Mouse (Mus musculus): ENCODE measurements around the gene Prickle1. TPM values are rescaled to one million over a fixed set of nuclear protein-coding genes. Genes with fewer than 3 reads are reported as not detected.
A peak's percentile ranks its signal among the peaks of the same experiment; 100 is the strongest.

Gene Prickle1
- polyA plus RNA-seq, 1 experiment from 2014 or later: 26.1 TPM

GRCm38 (mm10) chr15:93529831-93530702 lies 65.6 kb downstream of the Prickle1 start:
- TF ChIP-seq CTCF (IDR thresholded peaks at IDR 0.05): no peak
- no peak for TF ChIP-seq EP300 (IDR thresholded peaks at IDR 0.05)
- DNase-seq (ENCODE audit: low spot score) (peak; percentile 61), ATAC-seq (no peak)
- 22% methylated on average over 12 of the region's 12 CpGs for WGBS
- Histone ChIP-seq H3K27ac (ENCODE audit: low read length) (no peak overlapping the region), H3K27me3 (replicated peaks; ENCODE audit: insufficient read depth, low read length) (no peaks in the 10 kb centered on the region), H3K36me3 (ENCODE audit: insufficient read depth, low read length) (no peaks in the 10 kb centered on the region), H3K4me3 (ENCODE audit: low read depth, low read length) (no peak overlapping the region), H3K9ac (replicated peaks; ENCODE audit: low read depth) (no peak overlapping the region), H3K4me2 (replicated peaks; ENCODE audit: low read depth, low read length) (no peak overlapping the region), H3K9me3 (ENCODE audit: low read length) (no peaks in the 10 kb centered on the region), H3K4me1 (ENCODE audit: insufficient read depth, low read depth, low read length) (peaks cover 6% of the 10 kb centered on the region; the same call in 1 of the 2 replicates)

GRCm38 (mm10) chr15:93525305-93525917 lies 70.3 kb downstream of the Prickle1 start:
- Histone ChIP-seq H3K4me1 (ENCODE audit: insufficient read depth, low read depth, low read length) (peaks cover 6% of the 10 kb centered on the region; the same call in 1 of the 2 replicates), H3K4me3 (ENCODE audit: low read depth, low read length) (no peak overlapping the region), H3K4me2 (replicated peaks; ENCODE audit: low read depth, low read length) (no peak overlapping the region), H3K9ac (replicated peaks; ENCODE audit: low read depth) (no peak overlapping the region), H3K27ac (ENCODE audit: low read length) (no peak overlapping the region), H3K36me3 (ENCODE audit: insufficient read depth, low read length) (no peaks in the 10 kb centered on the region), H3K27me3 (replicated peaks; ENCODE audit: insufficient read depth, low read length) (no peaks in the 10 kb centered on the region), H3K9me3 (ENCODE audit: low read length) (no peaks in the 10 kb centered on the region)
- TF ChIP-seq CTCF (IDR thresholded peaks at IDR 0.05) (no peak), EP300 (IDR thresholded peaks at IDR 0.05) (no peak)
- WGBS: 38% methylated on average over 5 of the region's 5 CpGs
- DNase-seq (ENCODE audit: low spot score): peak; percentile 38
- ATAC-seq: peak; percentile 37

- Histone ChIP-seq H3K4me1 (ENCODE audit: insufficient read depth, low read depth, low read length) (peaks cover 15% of the 10 kb centered on the region; the same call in 1 of the 2 replicates), H3K9me3 (ENCODE audit: low read length) (no peaks in the 10 kb centered on the region), H3K27me3 (replicated peaks; ENCODE audit: insufficient read depth, low read length) (no peaks in the 10 kb centered on the region), H3K36me3 (ENCODE audit: insufficient read depth, low read length) (no peaks in the 10 kb centered on the region), H3K27ac (ENCODE audit: low read length) (no peak overlapping the region), H3K9ac (replicated peaks; ENCODE audit: low read depth) (no peak overlapping the region), H3K4me2 (replicated peaks; ENCODE audit: low read depth, low read length) (no peak overlapping the region), H3K4me3 (ENCODE audit: low read depth, low read length) (no peak overlapping the region)
- TF ChIP-seq EP300 (IDR thresholded peaks at IDR 0.05) (no peak), CTCF (IDR thresholded peaks at IDR 0.05) (no peak)
- DNase-seq (ENCODE audit: low spot score): no peak
- 56% methylated on average over 3 of the region's 3 CpGs for whole genome bisulfite sequencing
- no peak for ATAC-seq
Measured at GRCm38 (mm10) chr15:93521787-93522180, 73.9 kb downstream of the Prickle1 start.

- TF ChIP-seq CTCF (IDR thresholded peaks at IDR 0.05): no peak
- TF ChIP-seq EP300 (IDR thresholded peaks at IDR 0.05): no peak
- H3K27ac ChIP-seq (ENCODE audit: low read length): peak overlapping the region; percentile 55
- no peak overlapping the region for H3K9ac ChIP-seq (replicated peaks; ENCODE audit: low read depth)
- WGBS: 56% methylated on average over 11 of the region's 11 CpGs
- H3K27me3 ChIP-seq (replicated peaks; ENCODE audit: insufficient read depth, low read length): no peaks in the 10 kb centered on the region
- no peak overlapping the region for H3K4me2 ChIP-seq (replicated peaks; ENCODE audit: low read depth, low read length)
- no peak for DNase-seq (ENCODE audit: low spot score)
- no peaks in the 10 kb centered on the region for H3K36me3 ChIP-seq (ENCODE audit: insufficient read depth, low read length)
- no peaks in the 10 kb centered on the region for H3K9me3 ChIP-seq (ENCODE audit: low read length)
- H3K4me3 ChIP-seq (ENCODE audit: low read depth, low read length): no peak overlapping the region
- ATAC-seq: no peak
- peaks cover 15% of the 10 kb centered on the region; the same call in 1 of the 2 replicates for H3K4me1 ChIP-seq (ENCODE audit: insufficient read depth, low read depth, low read length)
Measured at GRCm38 (mm10) chr15:93521088-93521786, 74.5 kb downstream of the Prickle1 start.

- peak; percentile 86 for DNase-seq (ENCODE audit: low spot score)
- Histone ChIP-seq H3K4me3 (ENCODE audit: low read depth, low read length) (peak overlapping the region; percentile 89), H3K4me1 (ENCODE audit: insufficient read depth, low read depth, low read length) (peaks cover 15% of the 10 kb centered on the region; the same call in 1 of the 2 replicates)
Measured at GRCm38 (mm10) chr15:93519836-93520826, 75.6 kb downstream of the Prickle1 start.

More at GRCm38 (mm10) chr15:93519836-93520826, 75.6 kb downstream of the Prickle1 start:
- Histone ChIP-seq H3K4me2 (replicated peaks; ENCODE audit: low read depth, low read length) (peak overlapping the region; percentile 83), H3K27me3 (replicated peaks; ENCODE audit: insufficient read depth, low read length) (no peaks in the 10 kb centered on the region), H3K9me3 (ENCODE audit: low read length) (no peaks in the 10 kb centered on the region), H3K27ac (ENCODE audit: low read length) (peak overlapping the region; percentile 93), H3K36me3 (ENCODE audit: insufficient read depth, low read length) (no peaks in the 10 kb centered on the region), H3K9ac (replicated peaks; ENCODE audit: low read depth) (peak overlapping the region; percentile 65)
- TF ChIP-seq EP300 (IDR thresholded peaks at IDR 0.05): peak; percentile 90
- no peak for TF ChIP-seq CTCF (IDR thresholded peaks at IDR 0.05)
- 6% methylated on average over 17 of the region's 17 CpGs for WGBS
- ATAC-seq: peak; percentile 19

All from lung, postnatal 0 days (tissue).